Mouse (Mus musculus) CH12.LX (cell line): ENCODE measurements around the gene Otud7a. TPM values are rescaled to one million over a fixed set of nuclear protein-coding genes. Genes with fewer than 3 reads are reported as not detected.

ENCODE experiments used
- DNase-seq: peaks from one replicate; pipeline ENCODE4 v3.0.0-alpha.2; 2013; ENCODE audit errors: extremely low read depth
- H3K27ac ChIP-seq: 2 replicates; pipeline ENCODE4 v1.5.1; 2012; ENCODE audit warnings: low read depth, mild to moderate bottlenecking, control low read depth, moderate library complexity; ENCODE audit not compliant: insufficient read depth
- H3K27me3 ChIP-seq: replicated peaks from 2 replicates; pipeline ENCODE3; 2012; ENCODE audit warnings: inconsistent platforms
- H3K36me3 ChIP-seq, 2 experiments: replicated peaks in 1 of 2; 2 replicates each; pipeline versions ENCODE3 to v1.6.1; 2012; ENCODE audit warnings: inconsistent platforms in 1 of 2, low read length in 1 of 2, mild to moderate bottlenecking in 1 of 2, mixed read lengths in 1 of 2, moderate library complexity in 1 of 2; ENCODE audit not compliant: control insufficient read depth in 1 of 2, insufficient read depth in 1 of 2
- H3K4me1 ChIP-seq, 2 experiments: 2 replicates each; pipeline ENCODE4 v1.6.1; 2012; ENCODE audit warnings: inconsistent platforms in 1 of 2, moderate library complexity in 1 of 2; ENCODE audit not compliant: insufficient read depth in 2 of 2, control insufficient read depth in 1 of 2
- H3K4me2 ChIP-seq: 2 replicates; pipeline ENCODE4 v1.6.1; 2012; ENCODE audit warnings: low read depth, mild to moderate bottlenecking, control low read depth; ENCODE audit not compliant: poor library complexity, insufficient read depth, severe bottlenecking
- H3K4me3 ChIP-seq, 3 experiments: fragments of 150-350 bp in 1 of 3; sonication (generic) in 1 of 3; replicated peaks in 1 of 3; 2 replicates each; pipeline versions ENCODE3 to v1.5.1; 2011 to 2012; ENCODE audit warnings: low read depth in 2 of 3, low read length in 2 of 3, mild to moderate bottlenecking in 2 of 3, moderate library complexity in 2 of 3, control low read depth in 1 of 3, improper control_type of control experiment in 1 of 3, inconsistent platforms in 1 of 3, mixed read lengths in 1 of 3; ENCODE audit not compliant: poor library complexity in 1 of 3
- H3K79me2 ChIP-seq: replicated peaks from 2 replicates; pipeline ENCODE4 v1.6.1; 2012; ENCODE audit warnings: mild to moderate bottlenecking, moderate library complexity; ENCODE audit not compliant: control insufficient read depth, poor library complexity, insufficient read depth, severe bottlenecking; ENCODE audit errors: extremely low read depth
- H3K9ac ChIP-seq: 2 replicates; pipeline ENCODE4 v1.6.1; 2012; ENCODE audit warnings: low read depth, mild to moderate bottlenecking, control low read depth, moderate library complexity; ENCODE audit not compliant: insufficient read depth
- H3K9me3 ChIP-seq: replicated peaks from 2 replicates; pipeline ENCODE3; 2012; ENCODE audit warnings: low read length, inconsistent platforms, mixed read lengths
- BHLHE40 ChIP-seq: IDR thresholded peaks from 2 replicates; pipeline ENCODE4 v1.6.1; 2011; ENCODE audit warnings: mild to moderate bottlenecking, low read depth, low read length, improper control_type of control experiment
- CHD1 ChIP-seq: IDR thresholded peaks from 2 replicates; pipeline ENCODE4 v1.6.1; 2012; ENCODE audit warnings: low read depth, low read length, improper control_type of control experiment, inconsistent platforms
- CHD2 ChIP-seq: IDR thresholded peaks from 2 replicates; pipeline ENCODE4 v1.6.1; 2011; ENCODE audit warnings: low read length, improper control_type of control experiment
- CTCF ChIP-seq, 2 experiments: IDR thresholded peaks in 1 of 2; conservative IDR thresholded peaks in 1 of 2; 2 replicates each; pipeline ENCODE4 v1.5.1; 2011 to 2012; ENCODE audit warnings: low read depth in 2 of 2, low read length in 2 of 2, improper control_type of control experiment in 1 of 2, inconsistent platforms in 1 of 2, mild to moderate bottlenecking in 1 of 2, moderate library complexity in 1 of 2
- ETS1 ChIP-seq: conservative IDR thresholded peaks from 2 replicates; pipeline ENCODE4 v1.6.1; 2012; ENCODE audit warnings: low read depth, mild to moderate bottlenecking, inconsistent platforms, low read length, improper control_type of control experiment, moderate library complexity
- GABPA ChIP-seq: IDR thresholded peaks from 2 replicates; pipeline ENCODE4 v1.6.1; 2012; ENCODE audit warnings: low read depth, low read length, improper control_type of control experiment, inconsistent platforms; ENCODE audit not compliant: insufficient replicate concordance
- HCFC1 ChIP-seq: IDR thresholded peaks from 2 replicates; pipeline ENCODE4 v1.6.1; 2012; ENCODE audit warnings: low read depth, mild to moderate bottlenecking, inconsistent platforms, low read length, improper control_type of control experiment
- IRF4 ChIP-seq: IDR thresholded peaks from 2 replicates; pipeline ENCODE4 v1.6.1; 2014; ENCODE audit warnings: low read depth, mild to moderate bottlenecking, inconsistent platforms, low read length, improper control_type of control experiment
- JUN ChIP-seq: IDR thresholded peaks from 2 replicates; pipeline ENCODE4 v1.6.1; 2011; ENCODE audit warnings: low read depth, mild to moderate bottlenecking, low read length, improper control_type of control experiment, moderate library complexity; ENCODE audit not compliant: insufficient read depth
- MAFK ChIP-seq: IDR thresholded peaks from 2 replicates; pipeline ENCODE4 v1.6.1; 2011; ENCODE audit warnings: low read length, improper control_type of control experiment; ENCODE audit not compliant: insufficient replicate concordance
- MAX ChIP-seq: IDR thresholded peaks from 2 replicates; pipeline ENCODE4 v1.6.1; 2011; ENCODE audit warnings: low read length, improper control_type of control experiment
- MAZ ChIP-seq: IDR thresholded peaks from 2 replicates; pipeline ENCODE4 v1.6.1; 2012; ENCODE audit warnings: low read depth, mild to moderate bottlenecking, inconsistent platforms, low read length, improper control_type of control experiment, moderate library complexity
- MEF2A ChIP-seq: IDR thresholded peaks from 2 replicates; pipeline ENCODE4 v1.6.1; 2014; ENCODE audit warnings: low read depth, mild to moderate bottlenecking, inconsistent platforms, low read length, improper control_type of control experiment, borderline replicate concordance
- MXI1 ChIP-seq: IDR thresholded peaks from 2 replicates; pipeline ENCODE4 v1.6.1; 2011; ENCODE audit warnings: mild to moderate bottlenecking, low read depth, low read length, improper control_type of control experiment
- MYC ChIP-seq: IDR thresholded peaks from 2 replicates; pipeline ENCODE4 v1.6.1; 2011; ENCODE audit warnings: low read depth, mild to moderate bottlenecking, improper control_type of control experiment, low read length
- PAX5 ChIP-seq: IDR thresholded peaks from 2 replicates; pipeline ENCODE4 v1.6.1; 2012; ENCODE audit warnings: low read length, inconsistent platforms, mixed read lengths
- POLR2A ChIP-seq: IDR thresholded peaks from 2 replicates; pipeline ENCODE4 v1.6.1; 2011; ENCODE audit warnings: low read depth, mild to moderate bottlenecking, improper control_type of control experiment, low read length
- RAD21 ChIP-seq: IDR thresholded peaks from 2 replicates; pipeline ENCODE4 v1.6.1; 2011; ENCODE audit warnings: low read depth, mild to moderate bottlenecking, low read length, improper control_type of control experiment, moderate library complexity
- SIN3A ChIP-seq: IDR thresholded peaks from 2 replicates; pipeline ENCODE4 v1.6.1; 2012; ENCODE audit warnings: low read length, improper control_type of control experiment, inconsistent platforms
- SMC3 ChIP-seq: IDR thresholded peaks from 2 replicates; pipeline ENCODE4 v1.6.1; 2011; ENCODE audit warnings: low read depth, low read length, improper control_type of control experiment
- TBP ChIP-seq: conservative IDR thresholded peaks from 2 replicates; pipeline ENCODE4 v1.6.1; 2011; ENCODE audit warnings: low read depth, low read length, improper control_type of control experiment
- TCF12 ChIP-seq: IDR thresholded peaks from 2 replicates; pipeline ENCODE4 v1.6.1; 2014; ENCODE audit warnings: low read depth, mild to moderate bottlenecking, inconsistent platforms, low read length, improper control_type of control experiment
- UBTF ChIP-seq: IDR thresholded peaks from 2 replicates; pipeline ENCODE4 v1.6.1; 2012; ENCODE audit warnings: low read depth, mild to moderate bottlenecking, inconsistent platforms, low read length, improper control_type of control experiment, moderate library complexity
- USF2 ChIP-seq: conservative IDR thresholded peaks from 2 replicates; pipeline ENCODE4 v1.6.1; 2011; ENCODE audit warnings: low read depth, low read length, improper control_type of control experiment
- ZC3H11A ChIP-seq: IDR thresholded peaks from 2 replicates; pipeline ENCODE4 v1.6.1; 2012; ENCODE audit warnings: low read depth, mild to moderate bottlenecking, inconsistent platforms, low read length, improper control_type of control experiment
- ZKSCAN1 ChIP-seq: IDR thresholded peaks from 2 replicates; pipeline ENCODE4 v1.6.1; 2012; ENCODE audit warnings: low read depth, inconsistent platforms, low read length, improper control_type of control experiment, borderline replicate concordance
- ZNF384 ChIP-seq: IDR thresholded peaks from 2 replicates; pipeline ENCODE4 v1.6.1; 2012; ENCODE audit warnings: low read depth, low read length, improper control_type of control experiment, inconsistent platforms
- dilution Hi-C: fragments of 300-500 bp; cut with MboI; formaldehyde crosslinking; loops from 2 replicates; pipeline ENCODE4 v1.14.3; 2020; ENCODE audit warnings: low sequenced_read_pairs; ENCODE audit not compliant: extremely low pct_unique_long_range_greater_than_20kb, extremely low pct_ligation_motif_present
- in situ Hi-C: fragments of 300-500 bp; cut with MboI; formaldehyde crosslinking; loops from 3 replicates; pipeline ENCODE4 v1.14.3; 2019; ENCODE audit warnings: low sequenced_read_pairs, low pct_ligation_motif_present, low pct_unique_long_range_greater_than_20kb, mixed read lengths
- polyA plus RNA-seq: library from polyadenylated mRNA; unstranded; fragments of >175 nt; gene quantifications from 2 replicates; pipeline ENCODE4 v1.2.1, GENCODE M21; 2012; ENCODE audit warnings: low read depth; ENCODE audit not compliant: insufficient read length
- total RNA-seq, 2 experiments: library from RNA; depleted of rRNA; stranded (reverse); fragments of 300-350 nt in 1 of 2; fragments of >200 nt in 1 of 2; gene quantifications; 2 replicates each; pipeline ENCODE4 v1.2.3; 2012 to 2014

The Otud7a gene
- total and polyA plus RNA-seq, 3 experiments: not detected

- H3K4me1 ChIP-seq: no peaks in the 10 kb centered on the region
- H3K27ac ChIP-seq: no peak overlapping the region
- H3K36me3 ChIP-seq: no peaks in the 10 kb centered on the region
- no peaks in the 10 kb centered on the region for H3K9me3 ChIP-seq
- no peaks in the 10 kb centered on the region for H3K79me2 ChIP-seq
- H3K27me3 ChIP-seq: peaks cover 45% of the 10 kb centered on the region
- H3K4me3 ChIP-seq: no peak overlapping the region
- H3K4me2 ChIP-seq: no peak overlapping the region
- TF ChIP-seq CHD2 (no peak), PAX5 (no peak), CHD1 (no peak), CTCF (conservative IDR thresholded peaks at IDR 0.05 in 1 of 2, IDR thresholded peaks at IDR 0.05 in 1 of 2; ENCODE audit: low read depth in 2 of 2, low read length in 2 of 2) (peak; percentile 72 to 76), MAZ (no peak), RAD21 (peak; percentile 63), TCF12 (no peak), ETS1 (no peak), ZC3H11A (no peak), MYC (no peak), MEF2A (no peak), USF2 (no peak), SMC3 (peak; percentile 59)
- peak; percentile 38 for DNase-seq
- in situ Hi-C loops: loop anchor here (25.0 kb wide), 1 partner anchor 185 kb away; no protein-coding TSS in a partner anchor
- H3K9ac ChIP-seq: no peak overlapping the region
- dilution Hi-C loops: no loop called here
Measured at GRCm38 (mm10) chr7:63671904-63672303, 227.4 kb downstream of the Otud7a start.

- no peak overlapping the region for H3K4me2 ChIP-seq
- H3K27me3 ChIP-seq: peaks cover 48% of the 10 kb centered on the region
- H3K9me3 ChIP-seq: no peaks in the 10 kb centered on the region
- no peaks in the 10 kb centered on the region for H3K36me3 ChIP-seq
- TF ChIP-seq ETS1 (no peak), MAX (no peak), BHLHE40 (no peak), MEF2A (no peak), TCF12 (no peak), TBP (no peak), MXI1 (no peak), GABPA (no peak), ZKSCAN1 (no peak), ZNF384 (no peak), CHD2 (no peak), MAFK (no peak), IRF4 (no peak), SIN3A (no peak), CTCF (conservative IDR thresholded peaks at IDR 0.05 in 1 of 2, IDR thresholded peaks at IDR 0.05 in 1 of 2; ENCODE audit: low read depth in 2 of 2, low read length in 2 of 2) (no peak), POLR2A (no peak), UBTF (no peak), HCFC1 (no peak), JUN (no peak), MYC (no peak)
- in situ Hi-C loops: no loop called here
- no peak overlapping the region for H3K9ac ChIP-seq
- H3K4me1 ChIP-seq: no peaks in the 10 kb centered on the region
- no peaks in the 10 kb centered on the region for H3K79me2 ChIP-seq
- H3K4me3 ChIP-seq: no peak overlapping the region
- dilution Hi-C loops: no loop called here
- DNase-seq: no peak
- no peak overlapping the region for H3K27ac ChIP-seq
Measured at GRCm38 (mm10) chr7:63676631-63677030, 232.1 kb downstream of the Otud7a start.
